Mouse (Mus musculus): ENCODE measurements around the gene Tchhl1. TPM values are rescaled to one million over a fixed set of nuclear protein-coding genes. Genes with fewer than 3 reads are reported as not detected.

The Tchhl1 gene
- polyA plus RNA-seq, 2 experiments: not detected

DNA sequence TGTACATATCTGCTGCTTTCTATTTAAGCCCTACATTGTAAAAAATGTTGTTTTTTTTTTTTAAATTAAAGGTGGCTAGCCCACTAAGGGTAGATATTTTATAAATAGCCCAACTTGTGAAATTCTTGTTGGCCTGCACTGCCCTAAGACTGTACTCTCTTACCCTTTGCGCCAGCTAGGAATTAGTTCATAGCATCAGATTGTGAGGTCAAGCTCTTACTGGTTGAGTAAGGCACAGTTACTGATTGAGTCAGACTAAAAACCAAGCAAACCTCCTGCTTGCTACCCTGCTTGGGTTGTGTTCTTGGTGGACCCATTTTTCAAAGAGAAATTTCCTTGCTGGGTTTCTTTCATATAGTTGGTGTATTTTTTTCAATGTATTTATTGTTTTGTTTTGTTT, 43.2 kb downstream of the Tchhl1 start:
- H3K4me1 ChIP-seq (replicated peaks; ENCODE audit: control insufficient read depth in 2 of 2, insufficient read depth in 2 of 2, low read length in 1 of 2): no peaks in the 10 kb centered on the region
- no peak for DNase-seq (ENCODE audit: low read depth in 3 of 3, low spot score in 3 of 3)
- 81% methylated on average over 1 of the region's 1 CpGs for WGBS (ENCODE audit: insufficient replicate concordance)
- TF ChIP-seq EP300 (IDR thresholded peaks at IDR 0.05; ENCODE audit: low read depth) (no peak), CTCF (IDR thresholded peaks at IDR 0.05; ENCODE audit: low read depth) (no peak)
- H3K9ac ChIP-seq (replicated peaks): no peak overlapping the region
- H3K27me3 ChIP-seq (ENCODE audit: control insufficient read depth, insufficient read depth, low read length): no peaks in the 10 kb centered on the region
- no peak overlapping the region for H3K4me2 ChIP-seq (ENCODE audit: low read depth)
- H3K4me3 ChIP-seq (ENCODE audit: insufficient read depth in 1 of 2, low read depth in 2 of 2, low read length in 2 of 2): no peak overlapping the region
- ATAC-seq (ENCODE audit: insufficient read depth): no peak
- H3K27ac ChIP-seq: no peak overlapping the region
- no peaks in the 10 kb centered on the region for H3K36me3 ChIP-seq (replicated peaks; ENCODE audit: control insufficient read depth, insufficient read depth, low read depth)
- no peaks in the 10 kb centered on the region for H3K9me3 ChIP-seq (ENCODE audit: control insufficient read depth, low read length)

DNA sequence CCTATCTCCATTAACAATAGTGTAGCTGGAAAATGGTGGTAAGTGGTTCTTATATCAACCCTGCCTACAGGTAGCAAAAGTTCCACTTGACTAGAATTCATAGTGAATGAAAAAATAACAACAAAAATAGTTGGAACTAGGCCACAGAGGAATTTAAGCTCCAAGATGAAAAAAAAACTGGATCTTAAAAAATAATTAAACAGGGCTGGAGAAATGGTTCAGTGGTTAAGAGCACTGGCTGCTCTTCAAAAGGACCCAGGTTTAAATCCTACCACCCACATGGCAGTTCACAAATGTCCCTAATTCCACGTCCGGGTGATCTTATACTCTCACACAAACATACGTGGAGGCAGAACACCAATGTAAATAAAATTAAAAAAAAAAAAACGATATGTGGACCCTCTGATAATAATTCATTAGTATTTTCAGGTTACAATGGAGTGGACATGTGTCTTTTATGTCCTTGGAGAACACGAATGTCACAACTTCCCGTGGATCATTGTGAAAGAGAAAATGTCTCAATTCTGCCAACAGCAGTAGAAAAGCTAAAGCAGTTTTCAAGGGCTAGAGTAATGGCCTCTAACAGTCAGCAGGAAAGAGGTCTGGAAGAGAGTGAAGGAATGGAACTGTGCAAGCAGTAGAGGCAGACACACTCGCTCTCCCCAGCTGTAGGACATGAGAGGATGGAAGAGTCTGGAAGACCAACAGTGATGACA, 44.0 kb downstream of the Tchhl1 start:
- Histone ChIP-seq H3K9me3 (ENCODE audit: control insufficient read depth, low read length) (no peaks in the 10 kb centered on the region), H3K36me3 (replicated peaks; ENCODE audit: control insufficient read depth, insufficient read depth, low read depth) (no peaks in the 10 kb centered on the region), H3K4me2 (ENCODE audit: low read depth) (no peak overlapping the region), H3K27me3 (ENCODE audit: control insufficient read depth, insufficient read depth, low read length) (no peaks in the 10 kb centered on the region), H3K27ac (no peak overlapping the region), H3K9ac (replicated peaks) (no peak overlapping the region), H3K4me1 (replicated peaks; ENCODE audit: control insufficient read depth in 2 of 2, insufficient read depth in 2 of 2, low read length in 1 of 2) (no peaks in the 10 kb centered on the region), H3K4me3 (ENCODE audit: insufficient read depth in 1 of 2, low read depth in 2 of 2, low read length in 2 of 2) (no peak overlapping the region)
- WGBS (ENCODE audit: insufficient replicate concordance): 54% methylated on average over 7 of the region's 7 CpGs
- TF ChIP-seq CTCF (IDR thresholded peaks at IDR 0.05; ENCODE audit: low read depth) (no peak), EP300 (IDR thresholded peaks at IDR 0.05; ENCODE audit: low read depth) (no peak)
- ATAC-seq (ENCODE audit: insufficient read depth) (no peak), DNase-seq (ENCODE audit: low read depth in 3 of 3, low spot score in 3 of 3) (no peak)

DNA sequence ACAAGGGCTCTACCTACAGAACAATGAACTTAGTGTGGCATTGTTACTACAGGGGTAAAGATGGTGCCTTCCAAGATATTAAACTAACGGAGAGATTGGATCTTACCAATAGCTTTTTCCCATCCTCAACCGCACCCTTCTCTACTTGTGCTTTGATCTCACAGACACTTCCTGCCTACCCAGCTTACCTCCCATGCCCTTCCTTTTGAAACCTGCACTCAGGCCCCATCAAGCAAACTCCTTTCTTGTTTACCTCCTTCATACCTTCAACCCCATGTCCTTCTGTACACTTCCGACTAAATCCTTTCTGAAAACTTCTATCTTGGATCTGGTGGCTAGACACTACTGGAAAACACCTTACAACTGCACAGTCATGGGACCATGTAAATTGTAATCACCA, 46.1 kb downstream of the Tchhl1 start:
- H3K9ac ChIP-seq (replicated peaks): no peak overlapping the region
- no peak overlapping the region for H3K27ac ChIP-seq
- H3K4me1 ChIP-seq (replicated peaks; ENCODE audit: control insufficient read depth in 2 of 2, insufficient read depth in 2 of 2, low read length in 1 of 2): no peaks in the 10 kb centered on the region
- H3K9me3 ChIP-seq (ENCODE audit: control insufficient read depth, low read length): no peaks in the 10 kb centered on the region
- TF ChIP-seq EP300 (IDR thresholded peaks at IDR 0.05; ENCODE audit: low read depth) (no peak), CTCF (IDR thresholded peaks at IDR 0.05; ENCODE audit: low read depth) (no peak)
- no peaks in the 10 kb centered on the region for H3K27me3 ChIP-seq (ENCODE audit: control insufficient read depth, insufficient read depth, low read length)
- H3K36me3 ChIP-seq (replicated peaks; ENCODE audit: control insufficient read depth, insufficient read depth, low read depth): no peaks in the 10 kb centered on the region
- 62% methylated on average over 3 of the region's 3 CpGs for WGBS (ENCODE audit: insufficient replicate concordance)
- H3K4me2 ChIP-seq (ENCODE audit: low read depth): no peak overlapping the region
- no peak for DNase-seq (ENCODE audit: low read depth in 3 of 3, low spot score in 3 of 3)
- H3K4me3 ChIP-seq (ENCODE audit: insufficient read depth in 1 of 2, low read depth in 2 of 2, low read length in 2 of 2): no peak overlapping the region
- ATAC-seq (ENCODE audit: insufficient read depth): no peak

- ATAC-seq (ENCODE audit: insufficient read depth): no peak
- no peaks in the 10 kb centered on the region for H3K27me3 ChIP-seq (ENCODE audit: control insufficient read depth, insufficient read depth, low read length)
- TF ChIP-seq CTCF (IDR thresholded peaks at IDR 0.05; ENCODE audit: low read depth): no peak
- TF ChIP-seq EP300 (IDR thresholded peaks at IDR 0.05; ENCODE audit: low read depth): no peak
- no peak overlapping the region for H3K4me3 ChIP-seq (ENCODE audit: insufficient read depth in 1 of 2, low read depth in 2 of 2, low read length in 2 of 2)
- H3K4me1 ChIP-seq (replicated peaks; ENCODE audit: control insufficient read depth in 2 of 2, insufficient read depth in 2 of 2, low read length in 1 of 2): peaks cover 0 to 4% of the 10 kb centered on the region in 2 experiments; a peak in 1 of 4 replicates
- no peak overlapping the region for H3K4me2 ChIP-seq (ENCODE audit: low read depth)
- H3K9me3 ChIP-seq (ENCODE audit: control insufficient read depth, low read length): no peaks in the 10 kb centered on the region
- WGBS (ENCODE audit: insufficient replicate concordance): 46% methylated on average over 2 of the region's 2 CpGs
- H3K9ac ChIP-seq (replicated peaks): no peak overlapping the region
- H3K27ac ChIP-seq: no peak overlapping the region
- no peaks in the 10 kb centered on the region for H3K36me3 ChIP-seq (replicated peaks; ENCODE audit: control insufficient read depth, insufficient read depth, low read depth)
- DNase-seq (ENCODE audit: low read depth in 3 of 3, low spot score in 3 of 3): no peak
Observed at GRCm38 (mm10) chr3:93517343-93517742, 48.8 kb downstream of the Tchhl1 start.

DNA sequence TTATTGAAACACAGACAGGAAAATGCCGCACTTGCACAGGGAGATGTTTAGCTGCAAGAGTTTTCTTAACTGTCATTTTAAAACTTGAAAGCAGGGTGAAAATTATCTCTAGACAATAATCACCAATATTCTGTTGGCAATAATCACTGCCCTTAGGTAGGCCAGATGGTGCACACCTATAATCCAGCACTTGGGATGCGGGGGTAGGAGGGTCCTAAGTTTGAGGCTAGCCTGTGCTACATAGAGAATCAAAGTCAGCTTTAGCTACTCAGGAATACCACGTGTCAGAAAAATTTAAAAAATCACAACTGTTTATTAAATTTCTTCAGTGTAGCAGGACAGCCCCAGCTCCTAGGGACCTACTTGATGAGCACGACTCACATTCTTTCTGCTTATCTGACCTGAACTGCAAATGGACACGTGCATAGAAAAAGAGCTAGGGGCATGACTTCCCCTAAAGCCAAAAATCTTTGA, 51.3 kb downstream of the Tchhl1 start:
- Histone ChIP-seq H3K4me1 (replicated peaks; ENCODE audit: control insufficient read depth in 2 of 2, insufficient read depth in 2 of 2, low read length in 1 of 2) (peaks cover 0 to 4% of the 10 kb centered on the region in 2 experiments; a peak in 1 of 4 replicates), H3K4me2 (ENCODE audit: low read depth) (peak overlapping the region; percentile 69), H3K9ac (replicated peaks) (no peak overlapping the region), H3K27me3 (ENCODE audit: control insufficient read depth, insufficient read depth, low read length) (no peaks in the 10 kb centered on the region), H3K4me3 (ENCODE audit: insufficient read depth in 1 of 2, low read depth in 2 of 2, low read length in 2 of 2) (no peak overlapping the region; a peak in 1 of 4 replicates), H3K9me3 (ENCODE audit: control insufficient read depth, low read length) (no peaks in the 10 kb centered on the region), H3K36me3 (replicated peaks; ENCODE audit: control insufficient read depth, insufficient read depth, low read depth) (no peaks in the 10 kb centered on the region), H3K27ac (no peak overlapping the region)
- TF ChIP-seq EP300 (IDR thresholded peaks at IDR 0.05; ENCODE audit: low read depth): no peak
- no peak for TF ChIP-seq CTCF (IDR thresholded peaks at IDR 0.05; ENCODE audit: low read depth)
- WGBS (ENCODE audit: insufficient replicate concordance): 37% methylated on average over 5 of the region's 5 CpGs
- ATAC-seq (ENCODE audit: insufficient read depth) (peak; percentile 12; the same call in 1 of the 2 replicates), DNase-seq (ENCODE audit: low read depth in 3 of 3, low spot score in 3 of 3) (no peak)

Measured in liver, embryonic 14.5 days (tissue).